Mouse (Mus musculus): ENCODE measurements at regions not wholly inside any gene's neighbourhood (a gene's known extent, or its start where the extent isn't known, plus 50 kb on each side); places are given as distances from the start of the nearest gene placed in this dataset.
A peak's percentile ranks its signal among the peaks of the same experiment; 100 is the strongest.

DNA sequence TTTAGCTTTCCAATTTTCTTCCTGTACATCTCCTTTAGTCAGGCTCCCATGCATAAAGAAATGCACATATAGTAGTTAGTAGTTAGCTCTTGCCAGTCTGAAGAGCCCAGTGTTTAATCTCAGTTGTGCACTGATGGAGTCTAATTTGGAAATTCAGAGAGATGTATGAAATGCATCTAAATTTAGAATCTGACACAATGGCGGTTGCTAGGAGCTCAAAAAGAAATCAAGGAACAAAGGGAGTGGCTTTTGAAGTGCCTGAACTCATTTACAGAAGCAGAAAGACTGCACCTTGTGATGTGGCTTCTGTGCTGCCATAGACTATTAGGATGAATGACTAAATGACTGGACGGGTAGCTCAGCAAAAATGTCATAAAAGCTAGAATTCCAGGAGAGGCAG lies 916.3 kb downstream of the Rps29 start:
- DNase-seq (ENCODE audit: low spot score in 2 of 2) = no peak
- H3K4me3 ChIP-seq = no peak overlapping the region
- TF ChIP-seq CTCF (conservative IDR thresholded peaks at IDR 0.05) = no peak
- H3K27ac ChIP-seq = no peak overlapping the region; the same call in 1 of the 2 replicates

DNA sequence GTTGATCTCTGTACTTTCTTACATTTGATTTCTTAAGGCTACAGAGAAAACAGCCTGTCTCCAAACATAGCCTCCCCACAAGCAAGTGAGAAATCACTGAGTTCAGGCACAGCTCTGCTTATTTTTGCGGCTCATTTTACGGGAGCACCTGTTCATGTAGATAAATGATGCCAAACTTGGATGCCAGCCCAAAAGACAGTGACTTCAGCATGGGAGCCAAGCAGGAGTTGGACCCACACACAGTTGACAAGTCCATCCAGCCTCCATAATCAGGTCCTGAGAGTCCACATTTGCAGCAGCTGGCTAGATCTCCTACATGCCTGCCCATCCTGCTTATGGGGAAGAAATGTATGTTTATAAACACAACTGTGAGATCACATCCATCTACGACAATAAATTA lies 927.2 kb downstream of the Rps29 start:
- Histone ChIP-seq H3K4me3 (no peak overlapping the region), H3K27ac (no peak overlapping the region)
- DNase-seq (ENCODE audit: low spot score in 2 of 2) = no peak
- TF ChIP-seq CTCF (conservative IDR thresholded peaks at IDR 0.05) = no peak

DNA sequence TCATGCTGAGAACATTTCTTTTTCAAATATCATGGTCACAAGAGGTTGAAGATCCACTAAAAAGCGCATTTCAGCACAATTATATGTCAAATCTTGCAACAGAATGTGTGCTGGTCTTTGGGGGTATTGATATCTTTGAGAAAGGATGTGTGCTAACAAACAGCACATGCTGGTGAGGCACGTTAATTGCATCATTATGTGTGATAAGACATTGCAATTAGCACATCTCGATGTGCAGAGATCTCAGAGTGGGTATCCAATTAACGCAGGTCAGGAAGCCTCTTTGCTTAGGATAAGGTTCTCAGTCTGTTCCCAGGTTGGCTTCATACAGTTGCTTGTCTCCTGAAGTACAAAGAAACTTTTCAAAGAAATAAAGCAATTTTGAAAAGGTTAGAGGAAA lies 941.9 kb downstream of the Rps29 start:
- H3K27ac ChIP-seq = no peak overlapping the region
- no peak for DNase-seq (ENCODE audit: low spot score in 2 of 2)
- H3K4me3 ChIP-seq = no peak overlapping the region
- TF ChIP-seq CTCF (conservative IDR thresholded peaks at IDR 0.05) = no peak

DNA sequence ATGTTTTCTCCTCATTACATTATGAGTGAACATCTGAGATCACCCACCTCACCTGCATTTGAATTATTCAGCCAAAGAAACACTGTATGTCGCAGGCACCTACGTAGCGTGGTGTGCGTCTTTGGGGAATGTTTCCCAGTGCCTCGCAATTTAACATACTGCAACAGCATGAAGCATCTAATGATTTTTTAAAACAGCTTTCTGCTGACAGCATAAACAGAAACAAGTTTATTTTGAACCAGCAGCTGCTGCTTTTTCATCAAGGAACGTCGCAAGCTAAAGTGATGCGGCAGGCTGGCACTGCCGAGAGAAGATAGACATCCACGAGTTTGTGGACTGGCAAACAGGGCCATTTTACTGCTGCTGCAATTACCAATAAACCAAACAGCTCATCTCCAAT lies 950.7 kb downstream of the Rps29 start:
- peak in 1 of 2 experiments; percentile 23 for DNase-seq (ENCODE audit: low spot score in 2 of 2)
- TF ChIP-seq CTCF (conservative IDR thresholded peaks at IDR 0.05) = no peak
- Histone ChIP-seq H3K4me3 (no peak overlapping the region), H3K27ac (no peak overlapping the region)

DNA sequence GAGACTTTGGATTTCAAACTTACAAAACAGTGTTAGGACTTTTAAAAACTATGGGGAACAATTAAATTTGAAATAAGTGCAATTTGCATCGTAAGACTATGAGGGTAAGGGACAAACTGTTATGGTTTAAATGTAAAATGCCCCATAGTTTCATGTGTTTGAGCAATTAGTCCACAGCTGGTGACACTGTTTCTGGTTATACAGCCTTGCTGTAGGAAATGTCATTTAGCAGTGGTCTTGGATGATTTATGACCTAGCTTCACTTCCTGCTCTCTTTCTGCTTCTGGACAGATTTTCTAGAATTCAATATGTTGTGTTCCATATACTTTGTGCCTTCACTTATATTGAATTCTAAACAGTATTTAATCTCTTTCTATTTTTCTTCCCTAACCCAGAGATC lies 961.5 kb upstream of the Mdga2 start:
- Histone ChIP-seq H3K4me3 (no peak overlapping the region), H3K27ac (no peak overlapping the region)
- no peak for TF ChIP-seq CTCF (conservative IDR thresholded peaks at IDR 0.05)
- DNase-seq (ENCODE audit: low spot score in 2 of 2) = no peak

DNA sequence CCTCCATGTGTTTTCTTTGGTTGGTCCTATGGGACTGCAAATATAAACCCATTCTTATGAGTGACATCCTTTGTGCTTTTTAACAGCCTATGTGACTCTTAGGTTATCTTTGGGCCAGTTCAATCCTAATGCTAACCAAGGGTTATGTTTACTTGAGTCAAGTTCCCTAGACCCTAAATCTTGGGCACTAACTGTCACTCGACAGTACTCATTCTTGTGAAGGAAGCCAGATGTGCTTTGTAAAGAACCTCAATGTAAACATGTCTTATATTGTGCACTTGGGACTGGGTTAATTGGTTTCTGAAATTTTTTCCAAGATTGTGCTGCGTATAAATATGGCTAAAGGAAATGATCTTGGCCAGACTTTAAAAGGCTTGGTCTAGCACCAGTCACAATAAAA lies 939.0 kb upstream of the Mdga2 start:
- Histone ChIP-seq H3K27ac (no peak overlapping the region), H3K4me3 (no peak overlapping the region)
- no peak for TF ChIP-seq CTCF (conservative IDR thresholded peaks at IDR 0.05)
- DNase-seq (ENCODE audit: low spot score in 2 of 2) = no peak

DNA sequence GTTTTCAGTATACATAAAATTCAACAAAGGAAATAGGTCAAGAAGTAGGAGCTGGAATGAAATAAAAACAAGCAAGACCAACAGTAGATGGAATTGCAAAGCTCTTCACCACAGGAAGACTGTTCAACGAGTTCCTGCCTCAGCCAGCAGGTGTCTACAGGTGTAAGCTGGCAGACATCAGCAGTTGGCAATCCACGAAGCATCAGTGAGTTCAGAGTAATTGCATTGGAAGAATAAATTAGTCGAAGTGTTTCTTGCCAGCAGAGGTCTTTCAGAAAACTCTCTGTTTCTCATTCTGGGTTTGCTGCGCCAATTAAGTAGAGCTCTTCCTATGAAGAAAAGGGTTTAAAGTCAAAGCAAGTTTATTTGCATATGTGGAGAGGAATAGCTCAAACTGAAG lies 925.7 kb upstream of the Mdga2 start:
- no peak for DNase-seq (ENCODE audit: low spot score in 2 of 2)
- H3K4me3 ChIP-seq = no peak overlapping the region
- peak; percentile 35; the same call in 1 of the 2 replicates for TF ChIP-seq CTCF (conservative IDR thresholded peaks at IDR 0.05)

DNA sequence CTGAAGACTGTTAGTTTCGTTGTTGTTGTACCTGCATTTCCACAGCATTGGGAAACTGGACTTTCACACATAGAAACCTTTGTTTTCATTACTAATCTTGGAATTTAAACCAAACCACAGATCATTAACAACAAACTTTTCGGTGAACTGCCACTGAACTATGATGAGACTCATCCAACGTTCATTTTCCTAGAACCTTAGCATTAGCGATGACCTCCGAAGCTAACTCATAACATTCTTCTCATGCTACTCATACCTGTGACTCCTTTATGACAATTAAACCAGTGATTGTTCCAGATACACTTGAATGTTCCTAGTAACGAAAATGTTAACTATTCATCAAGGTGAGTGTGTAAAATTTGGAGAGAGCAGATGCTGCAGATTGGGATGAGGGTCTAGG lies 917.5 kb upstream of the Mdga2 start:
- H3K4me3 ChIP-seq = no peak overlapping the region
- TF ChIP-seq CTCF (conservative IDR thresholded peaks at IDR 0.05) = no peak
- DNase-seq (ENCODE audit: low spot score in 2 of 2) = no peak

More for the DNA sequence above, 925.7 kb upstream of the Mdga2 start:
- no peak overlapping the region for H3K27ac ChIP-seq

DNA sequence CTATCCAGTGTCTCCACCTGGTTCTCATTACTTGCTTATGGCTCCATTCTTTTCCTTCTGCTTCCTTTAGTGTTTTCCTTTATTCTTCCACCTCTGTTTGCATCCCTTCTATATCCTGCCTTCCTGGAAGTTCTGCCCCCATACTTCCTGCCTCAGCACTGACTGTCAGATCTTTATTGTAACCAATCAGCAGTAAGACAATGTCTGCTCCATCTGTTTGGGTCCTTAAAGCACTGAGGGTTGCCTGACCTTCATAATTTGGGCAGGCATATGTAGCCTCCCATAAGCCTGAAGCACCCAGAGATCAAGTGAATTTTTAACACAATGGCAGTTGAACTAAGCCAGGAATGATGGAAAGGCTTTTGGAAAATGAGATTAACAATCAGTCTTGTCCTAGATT lies 909.4 kb upstream of the Mdga2 start:
- Histone ChIP-seq H3K27ac (no peak overlapping the region), H3K4me3 (no peak overlapping the region)
- TF ChIP-seq CTCF (conservative IDR thresholded peaks at IDR 0.05) = no peak
- no peak for DNase-seq (ENCODE audit: low spot score in 2 of 2)

More for the DNA sequence above, 917.5 kb upstream of the Mdga2 start:
- no peak overlapping the region for H3K27ac ChIP-seq

DNA sequence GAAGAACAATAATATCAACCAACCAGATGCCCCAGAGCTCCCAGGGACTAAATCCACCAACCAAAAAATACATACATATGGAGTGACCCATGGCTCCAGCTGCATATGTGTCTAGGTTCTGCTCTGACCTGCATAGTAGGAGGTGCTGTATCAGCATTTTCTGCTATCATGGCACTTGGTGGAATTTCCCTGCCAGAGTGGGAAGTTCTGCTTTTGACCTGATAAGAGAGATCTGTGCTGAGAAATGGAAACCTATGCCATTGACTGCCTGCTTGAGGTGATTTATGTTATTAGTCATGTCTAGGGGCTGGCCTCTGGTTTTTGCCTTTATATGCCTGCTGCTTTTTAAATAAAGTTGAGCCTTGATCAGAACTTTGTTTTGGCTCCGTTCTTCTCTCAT lies 893.4 kb upstream of the Mdga2 start:
- Histone ChIP-seq H3K27ac (no peak overlapping the region), H3K4me3 (no peak overlapping the region)
- TF ChIP-seq CTCF (conservative IDR thresholded peaks at IDR 0.05) = no peak
- no peak for DNase-seq (ENCODE audit: low spot score in 2 of 2)
